Mouse (Mus musculus): Measurements from ENCODE around the gene Cwc15.

Gene Cwc15

DNA sequence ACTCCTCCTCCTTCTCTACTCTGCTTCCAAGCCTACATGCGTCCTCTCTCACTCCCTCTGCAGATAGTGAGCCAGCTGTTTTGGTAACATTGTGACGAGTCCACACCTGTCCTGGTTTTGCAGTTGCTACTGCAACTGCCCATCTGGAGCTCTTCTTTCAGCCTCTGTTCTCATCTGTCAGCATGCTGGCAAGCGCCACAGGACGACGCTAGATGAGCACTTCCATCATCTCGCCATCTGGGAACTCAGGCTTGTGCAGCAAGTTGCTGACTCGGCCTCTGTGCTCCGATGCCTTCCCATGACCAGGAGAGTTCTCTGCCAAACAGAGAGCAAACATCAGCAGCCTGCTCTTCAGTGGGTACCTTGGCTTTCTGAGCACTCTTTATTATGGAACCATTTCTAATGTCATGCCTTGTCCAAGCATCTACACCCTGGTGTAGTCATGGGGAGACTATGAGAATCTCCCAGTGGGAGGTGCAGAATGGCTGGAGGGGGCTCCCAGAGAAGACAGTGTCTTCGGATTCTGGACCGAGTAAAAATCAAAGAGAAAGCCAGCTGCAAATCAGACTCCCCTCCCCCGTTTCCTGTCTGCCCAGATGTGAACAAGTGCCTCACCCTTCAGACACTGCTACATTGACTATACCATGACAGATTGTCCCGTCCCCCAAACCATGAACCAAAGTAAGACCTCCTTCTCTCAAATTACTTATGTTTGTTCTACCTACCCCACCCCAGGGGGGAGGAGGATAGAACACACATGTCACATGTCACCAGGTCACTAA, 47.4 kb downstream of the Cwc15 start:
- in situ Hi-C loops (cut with MboI, MseI), result no loop called here

DNA sequence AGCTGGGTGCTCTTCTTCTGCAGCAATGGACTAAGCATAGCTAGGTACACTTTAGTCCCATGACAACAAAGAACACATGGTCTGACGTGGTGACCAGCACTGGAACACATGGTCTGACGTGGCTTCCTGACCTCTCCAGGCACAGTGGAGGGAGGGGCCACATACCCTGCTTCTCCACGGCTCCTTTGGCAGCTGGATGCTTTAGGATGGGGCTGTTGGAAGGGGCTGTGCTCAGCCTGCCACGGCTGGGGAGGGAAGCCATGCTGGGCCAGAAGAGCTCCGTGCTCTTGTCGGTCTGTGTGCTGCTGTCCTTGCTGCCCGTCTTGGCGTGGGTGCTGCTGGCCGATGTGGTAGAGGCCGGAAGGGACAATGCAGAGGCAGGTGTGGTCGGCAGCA, 47.9 kb downstream of the Cwc15 start:
- in situ Hi-C loops (cut with MboI, MseI), result no loop called here

DNA sequence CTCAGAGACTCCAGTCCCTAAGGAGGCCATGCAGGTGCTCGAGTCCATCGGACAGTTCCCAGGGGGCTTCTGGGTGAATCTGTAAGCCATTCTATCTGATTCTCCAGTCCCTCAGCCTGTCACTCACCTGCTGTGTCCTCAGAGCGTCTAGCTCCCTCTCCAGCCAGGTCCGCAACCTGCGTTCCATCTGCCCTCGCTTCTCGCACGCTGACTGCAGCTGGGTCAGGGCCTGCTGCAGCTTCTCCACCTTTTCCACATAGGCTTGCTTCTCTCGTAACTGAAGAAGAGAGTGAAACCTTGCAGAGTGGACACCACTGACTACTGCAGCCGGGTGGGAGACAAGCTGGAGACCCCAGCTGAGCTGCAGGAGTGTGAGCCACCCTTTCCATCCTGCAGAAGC, 57.9 kb downstream of the Cwc15 start:
- in situ Hi-C loops (cut with MboI, MseI), result loop anchor here (10.0 kb wide), 1 partner anchor 1186 kb away; no protein-coding TSS in a partner anchor

DNA sequence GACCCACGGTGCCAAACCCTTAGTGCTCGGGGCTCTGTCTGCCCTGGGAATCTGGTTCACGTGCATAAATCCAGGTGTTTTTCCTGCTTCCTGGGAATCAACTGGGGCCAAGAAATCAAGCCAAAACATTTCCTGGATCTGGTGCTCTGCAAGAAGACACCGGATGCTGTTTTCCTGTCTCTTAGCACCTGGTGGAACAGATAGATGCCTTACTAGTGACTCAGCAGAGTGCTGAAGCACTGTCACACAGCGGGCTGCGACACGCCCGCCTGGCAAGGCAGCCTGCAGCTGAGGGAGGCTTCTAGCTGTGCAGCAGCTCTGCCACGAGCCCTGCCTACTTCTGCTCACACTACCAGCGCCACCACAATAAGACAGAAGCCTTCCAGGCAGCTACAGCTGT, 59.0 kb downstream of the Cwc15 start:
- in situ Hi-C loops (cut with MboI, MseI), result loop anchor here (10.0 kb wide), 1 partner anchor 1185 kb away; no protein-coding TSS in a partner anchor

DNA sequence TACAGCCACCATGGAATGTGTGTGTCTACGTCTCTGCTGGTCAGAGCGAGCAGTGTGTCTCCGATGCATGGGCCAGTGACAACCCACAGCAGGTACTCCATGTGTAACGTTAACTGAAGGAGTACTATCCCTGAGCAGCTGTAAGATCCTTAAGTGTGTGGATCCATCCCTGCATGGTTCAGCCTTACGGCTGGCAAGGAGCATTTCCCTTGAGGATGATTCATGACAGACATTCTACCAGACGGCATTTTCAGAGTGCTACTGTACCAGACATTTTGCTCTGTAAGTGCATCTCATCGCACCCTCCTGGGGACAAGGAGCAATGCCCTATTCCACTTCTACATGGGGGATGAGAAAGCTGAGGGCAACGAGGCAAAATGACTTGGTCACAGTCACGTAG, 59.6 kb downstream of the Cwc15 start:
- in situ Hi-C loops (cut with MboI, MseI), result loop anchor here (10.0 kb wide), 1 partner anchor 1185 kb away; no protein-coding TSS in a partner anchor

Data from regulatory T cell (primary cell).